Mouse (Mus musculus) megakaryocyte, embryonic 14.5 days (primary cell): Measurements from ENCODE around the gene Olfr223.

Experiments
- FLI1 ChIP-seq: IDR thresholded peaks from 2 replicates; pipeline ENCODE4 v1.6.1; 2012; ENCODE audit warnings: low read length, inconsistent platforms, mixed read lengths
- GATA1 ChIP-seq: IDR thresholded peaks from 3 replicates; pipeline ENCODE4 v1.6.1; 2012; ENCODE audit warnings: mixed read lengths, low read length, inconsistent platforms, borderline replicate concordance

GRCm38 (mm10) chr11:59596950-59597349 is 3.9 kb upstream of the Olfr223 start:
- TF ChIP-seq GATA1 (no peak), FLI1 (no peak)
